In the genomic region with DNA sequence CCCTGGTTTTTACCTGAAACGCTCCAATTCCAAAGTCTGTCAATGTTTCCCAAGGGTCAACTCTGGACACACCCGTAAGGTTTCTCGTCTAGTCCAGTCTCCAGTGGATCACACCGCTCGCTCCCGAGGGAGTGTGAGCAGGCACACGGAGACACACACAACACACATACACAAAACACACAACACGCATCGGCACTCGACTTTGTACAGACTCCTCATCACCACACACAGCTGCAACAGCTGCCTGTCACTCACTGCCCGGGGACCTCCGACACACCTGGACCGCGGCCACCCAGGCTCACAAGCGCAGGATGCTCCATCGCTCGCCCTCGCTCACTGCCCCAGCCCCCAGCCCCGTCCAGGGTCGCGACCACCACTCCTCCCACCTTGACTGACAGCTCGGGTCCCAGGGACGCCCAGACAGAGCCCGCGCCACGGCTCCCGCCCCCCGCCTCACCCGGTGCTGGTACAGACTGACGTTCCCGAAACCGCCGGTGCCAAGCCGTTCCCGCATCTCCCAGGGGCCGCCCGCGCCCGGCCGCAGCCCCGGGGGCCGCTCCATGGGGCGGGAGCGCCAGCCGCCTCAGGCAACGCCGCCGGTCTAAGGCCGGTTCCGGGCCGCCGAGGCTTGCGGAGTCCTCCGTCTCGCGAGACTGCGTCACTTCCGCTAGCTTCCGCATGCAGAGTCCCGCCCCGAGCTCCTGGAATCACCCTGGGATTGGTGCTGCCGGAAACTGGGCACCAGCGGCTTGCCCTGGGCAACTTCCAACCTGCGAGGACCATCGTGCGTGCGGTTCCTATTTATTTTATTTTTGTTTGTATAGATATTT, we compare ENCODE assay signal across 8 mouse cellular contexts. TPM values are rescaled to one million over a fixed set of nuclear protein-coding genes. Genes with fewer than 3 reads are reported as not detected.
A peak's percentile ranks its signal among the peaks of the same experiment; 100 is the strongest.
DNase-seq lines count a peak whose midpoint lies in the region; ATAC-seq lines count a peak whose summit lies in the region.

A gene (minus strand): TSS at position 650 of the 830 bp plus-strand sequence.

- peak; percentile 96 for ATAC-seq in megakaryocyte progenitor cell, adult 5-6 weeks (replicated peaks; ENCODE audit: poor library complexity)

- DNase-seq in adipocyte (ENCODE audit: low spot score), result peak; percentile 98
- DNase-seq in embryo, embryonic 10 days (ENCODE audit: low spot score), result peak; percentile 98
- DNase-seq in gastrocnemius, postnatal 10 days, result peak; percentile 98
- peak; percentile 97 for DNase-seq in induced T-regulatory cell, adult 2 months (ENCODE audit: low read depth)
- DNase-seq in left cerebral cortex, adult 9 months (ENCODE audit: low spot score in 2 of 2), result peak; percentile 72 to 94
- DNase-seq in right cerebral cortex, postnatal 14 days, result peak; percentile 97
- peak; percentile 95 to 98 for DNase-seq in urinary bladder, postnatal 36 days (ENCODE audit: low spot score in 2 of 2)

RNA-seq across cellular contexts. Expression of the gene that starts here (rescaled TPM):
- 10 to 100 TPM; 21.6 TPM for total RNA-seq in gastrocnemius, postnatal 10 days (2021)
- total RNA-seq in megakaryocyte progenitor cell, adult 5-6 weeks (2015), result 41.4 and 44.0 TPM in 2 replicates
- 52.6 and 74.3 TPM in 2 replicates for total RNA-seq in megakaryocyte progenitor cell, adult 5-6 weeks (2017)

Comparison
In these comparisons a context has a peak if more than half of its experiments do, and no peak if none do; other contexts are left out.
1. Peak in every context shown above with its lines: DNase-seq and ATAC-seq.